18 mouse cellular contexts compared by ENCODE assay signal in genomic region chr7:83661763-83662162, GRCm38 (mm10). TPM values are rescaled to one million over a fixed set of nuclear protein-coding genes. Genes with fewer than 3 reads are reported as not detected.
DNase-seq lines count a peak whose midpoint lies in the region; TF ChIP-seq lines count a peak whose summit lies in the region.
"Had no signal": no experiment of that assay in that cellular context is flagged by ENCODE, and none has a peak within 500 bp of the region (broad histone marks: within the 10 kb centered on the region; RNA-seq: fewer than 3 reads in every experiment).

No protein-coding gene starts in this region.

- TF ChIP-seq POLR2A in thymus, adult 2 months (IDR thresholded peaks at IDR 0.05; ENCODE audit: control insufficient read depth, extremely low read depth, insufficient read depth, low read length, poor library complexity), result no peak

- H3K4me1 ChIP-seq in thymus, adult 2 months (replicated peaks; ENCODE audit: control insufficient read depth, insufficient read depth, low read length), result peaks cover 38% of the 10 kb centered on the region
- H3K4me1 ChIP-seq: embryonic facial prominence, embryonic 13.5 days; embryonic facial prominence, embryonic 15.5 days; forebrain, embryonic 10.5 days; forebrain, embryonic 12.5 days had no signal

- no peak for TF ChIP-seq CTCF in thymus, adult 2 months (IDR thresholded peaks at IDR 0.05; ENCODE audit: borderline replicate concordance, control insufficient read depth, extremely low read depth, insufficient read depth, low read length, poor library complexity)

- 55% methylated on average over 3 of the region's 3 CpGs for WGBS in thymus, adult 2 months

- H3K27ac ChIP-seq in thymus, adult 2 months (ENCODE audit: control insufficient read depth, insufficient read depth, low read length), result peak overlapping the region; percentile 95
- H3K27ac ChIP-seq: embryonic facial prominence, embryonic 13.5 days; embryonic facial prominence, embryonic 15.5 days; forebrain, embryonic 10.5 days; forebrain, embryonic 12.5 days had no signal

- H3K4me3 ChIP-seq in thymus, adult 2 months (ENCODE audit: control insufficient read depth, insufficient read depth, low read length), result no peak overlapping the region
- H3K4me3 ChIP-seq: embryonic facial prominence, embryonic 13.5 days; embryonic facial prominence, embryonic 15.5 days; erythroblast, embryonic 14.5 days; forebrain, embryonic 10.5 days; forebrain, embryonic 12.5 days had no signal

- H3K27me3 ChIP-seq in thymus, adult 2 months (ENCODE audit: control insufficient read depth, insufficient read depth, low read length), result no peaks in the 10 kb centered on the region
- H3K27me3 ChIP-seq: CH12.LX; embryonic facial prominence, embryonic 13.5 days; embryonic facial prominence, embryonic 15.5 days; forebrain, embryonic 12.5 days; Patski had no signal

- H3K36me3 ChIP-seq in thymus, adult 2 months (ENCODE audit: control insufficient read depth, insufficient read depth, low read length), result no peaks in the 10 kb centered on the region
- H3K36me3 ChIP-seq: embryonic facial prominence, embryonic 13.5 days; forebrain, embryonic 10.5 days; forebrain, embryonic 12.5 days; G1E had no signal

- DNase-seq in thymus, adult 2 months, result no peak
- no peak for DNase-seq in thymus, postnatal 10 days (ENCODE audit: low spot score in 2 of 2)
- DNase-seq in naive thymus-derived CD4-positive, alpha-beta T cell, adult 2 months (ENCODE audit: low read depth), result peak; percentile 41
- DNase-seq in thymus, postnatal 25 days, result peak; percentile 56
- no peak for DNase-seq in embryo, embryonic 9.5 days (ENCODE audit: extremely low spot score)
- DNase-seq: adrenal gland, adult 8-10 months; adrenal gland, postnatal 14 days; adrenal gland, postnatal 36 days; cerebellum, adult 11-12 months; cerebellum, adult 9-10 months had no signal

RNA-seq across cellular contexts. Expression of gene Stard5, which starts 30.0 kb away (rescaled TPM):
- polyA plus RNA-seq in thymus, adult 2 months (2012; rRNA removed), result 15.8 and 17.8 TPM in 2 replicates

Comparison
In these comparisons a context has a peak if more than half of its experiments do, and no peak if none do; other contexts are left out.
1. DNase-seq: peak in naive thymus-derived CD4-positive, alpha-beta T cell, adult 2 months (single experiment) and thymus, postnatal 25 days (single experiment); none in thymus, adult 2 months (single experiment), thymus, postnatal 10 days (0 of 2) and embryo, embryonic 9.5 days (single experiment).